Mouse (Mus musculus) heart, embryonic 11.5 days (tissue): ENCODE data around the gene Myh7b. TPM values are rescaled to one million over a fixed set of nuclear protein-coding genes. Genes with fewer than 3 reads are reported as not detected.
A peak's percentile ranks its signal among the peaks of the same experiment; 100 is the strongest.

ENCODE experiments used
- ATAC-seq: fragments of 200-750 bp; cut with Nextera tagmentation; replicated peaks from 2 replicates; pipeline ENCODE4 v1.8.0; 2017; ENCODE audit warnings: moderate library complexity; ENCODE audit not compliant: insufficient number of reproducible peaks, low FRiP score, low TSS enrichment
- H3K27ac ChIP-seq: fragments of 300-500 bp; sonication (generic); 2 replicates; pipeline ENCODE4 v1.5.1; 2014; ENCODE audit warnings: mild to moderate bottlenecking, low read depth, low read length
- H3K27me3 ChIP-seq: fragments of 300-500 bp; sonication (generic); 2 replicates; pipeline ENCODE4 v1.6.1; 2014; ENCODE audit warnings: mild to moderate bottlenecking, low read length, mixed read lengths; ENCODE audit not compliant: control insufficient read depth, insufficient read depth
- H3K36me3 ChIP-seq: fragments of 300-500 bp; sonication (generic); 2 replicates; pipeline ENCODE4 v1.6.1; 2014; ENCODE audit warnings: mild to moderate bottlenecking, low read length, moderate library complexity, mixed read lengths; ENCODE audit not compliant: control insufficient read depth, insufficient read depth
- H3K4me1 ChIP-seq: fragments of 300-500 bp; sonication (generic); 2 replicates; pipeline ENCODE4 v1.6.1; 2014; ENCODE audit warnings: low read length; ENCODE audit not compliant: control insufficient read depth, insufficient read depth
- H3K4me2 ChIP-seq: fragments of 300-500 bp; sonication (generic); 2 replicates; pipeline ENCODE4 v1.6.1; 2014; ENCODE audit warnings: mild to moderate bottlenecking, moderate library complexity
- H3K4me3 ChIP-seq: fragments of 300-500 bp; sonication (generic); 2 replicates; pipeline ENCODE4 v1.5.1; 2014; ENCODE audit warnings: low read depth, low read length
- H3K9ac ChIP-seq: fragments of 300-500 bp; sonication (generic); 2 replicates; pipeline ENCODE4 v1.6.1; 2014; ENCODE audit warnings: mild to moderate bottlenecking, low read depth, low read length, moderate library complexity
- H3K9me3 ChIP-seq: fragments of 300-500 bp; sonication (generic); replicated peaks from 2 replicates; pipeline ENCODE4 v1.6.1; 2016; ENCODE audit warnings: low read length; ENCODE audit not compliant: control insufficient read depth
- WGBS: fragments of 180-500 bp; shearing (Covaris S2); extraction: QIAGEN DNeasy Blood & Tissue Kit; methylation state at CpG from one replicate; pipeline ENCODE4 v1.1.7; 2014; ENCODE audit not compliant: insufficient replicate concordance; 5-methylcytosine and 5-hydroxymethylcytosine counted together
- polyA plus RNA-seq: library from polyadenylated mRNA; unstranded; fragments of >200 nt; fragmentation: Nextera tagmentation; extraction: Ambion mirVana; gene quantifications from 2 replicates; pipeline ENCODE4 v1.2.1, GENCODE M21; 2014

Myh7b gene
- 13.0 and 13.6 TPM in 2 replicates for polyA plus RNA-seq

GRCm38 (mm10) chr2:155610978-155611377 is at the start of gene Myh7b:
TSS of gene Myh7b (plus strand) at chr2:155611212.
- peak within 1 kb of the TSS; percentile 86 for H3K4me2 ChIP-seq
- peaks cover 31% of the 10 kb centered on the region for H3K4me1 ChIP-seq
- peak within 1 kb of the TSS; percentile 49 for H3K4me3 ChIP-seq
- H3K27ac ChIP-seq: peak within 1 kb of the TSS; percentile 74
- 19% methylated on average over 4 of the region's 4 CpGs for WGBS
- H3K9me3 ChIP-seq: no peaks in the 10 kb centered on the region
- H3K9ac ChIP-seq: peak within 1 kb of the TSS; percentile 72
- no peaks in the 10 kb centered on the region for H3K36me3 ChIP-seq
- peak; percentile 29; the same call in 1 of the 2 replicates for ATAC-seq
- H3K27me3 ChIP-seq: no peaks in the 10 kb centered on the region

- no peaks in the 10 kb centered on the region for H3K9me3 ChIP-seq
- H3K27ac ChIP-seq: no peak overlapping the region
- ATAC-seq: no peak
- no peaks in the 10 kb centered on the region for H3K4me1 ChIP-seq
- H3K27me3 ChIP-seq: no peaks in the 10 kb centered on the region
- no peak overlapping the region for H3K4me3 ChIP-seq
- no peaks in the 10 kb centered on the region; the same call in 1 of the 2 replicates for H3K36me3 ChIP-seq
- no peak overlapping the region for H3K4me2 ChIP-seq
- no peak overlapping the region for H3K9ac ChIP-seq
- WGBS: 57% methylated on average over 1 of the region's 1 CpGs
Observed at GRCm38 (mm10) chr2:155562209-155562608, 48.8 kb upstream of the Myh7b start.

- ATAC-seq: no peak
- WGBS: 69% methylated on average over 4 of the region's 4 CpGs
- H3K9ac ChIP-seq: no peak overlapping the region
- no peak overlapping the region for H3K4me3 ChIP-seq
- H3K4me1 ChIP-seq: no peaks in the 10 kb centered on the region
- H3K4me2 ChIP-seq: no peak overlapping the region
- no peak overlapping the region for H3K27ac ChIP-seq
- no peaks in the 10 kb centered on the region; the same call in 1 of the 2 replicates for H3K36me3 ChIP-seq
- H3K27me3 ChIP-seq: no peaks in the 10 kb centered on the region
- no peaks in the 10 kb centered on the region for H3K9me3 ChIP-seq
Observed at GRCm38 (mm10) chr2:155562934-155563333, 48.1 kb upstream of the Myh7b start.

- H3K27me3 ChIP-seq: no peaks in the 10 kb centered on the region
- H3K9ac ChIP-seq: no peak overlapping the region
- H3K27ac ChIP-seq: no peak overlapping the region
- no peaks in the 10 kb centered on the region for H3K4me1 ChIP-seq
- 78% methylated on average over 5 of the region's 5 CpGs for whole genome bisulfite sequencing
- no peaks in the 10 kb centered on the region for H3K9me3 ChIP-seq
- H3K36me3 ChIP-seq: no peaks in the 10 kb centered on the region; the same call in 1 of the 2 replicates
- H3K4me2 ChIP-seq: no peak overlapping the region
- ATAC-seq: no peak
- no peak overlapping the region for H3K4me3 ChIP-seq
Observed at GRCm38 (mm10) chr2:155567751-155568150, 43.3 kb upstream of the Myh7b start.

- WGBS: 55% methylated on average over 3 of the region's 3 CpGs
- H3K27me3 ChIP-seq: no peaks in the 10 kb centered on the region
- H3K4me2 ChIP-seq: no peak overlapping the region
- ATAC-seq: no peak
- H3K27ac ChIP-seq: no peak overlapping the region
- no peaks in the 10 kb centered on the region for H3K9me3 ChIP-seq
- no peak overlapping the region for H3K9ac ChIP-seq
- H3K36me3 ChIP-seq: no peaks in the 10 kb centered on the region; the same call in 1 of the 2 replicates
- H3K4me1 ChIP-seq: no peaks in the 10 kb centered on the region
- no peak overlapping the region for H3K4me3 ChIP-seq
Observed at GRCm38 (mm10) chr2:155569223-155569807, 41.7 kb upstream of the Myh7b start.

- Histone ChIP-seq H3K27ac (no peak overlapping the region), H3K4me3 (no peak overlapping the region), H3K27me3 (no peaks in the 10 kb centered on the region), H3K4me1 (no peaks in the 10 kb centered on the region), H3K9me3 (no peaks in the 10 kb centered on the region), H3K36me3 (0 out of 2 replicates have a peak, but pooled peaks cover 2% of the 10 kb centered on the region), H3K4me2 (no peak overlapping the region), H3K9ac (no peak overlapping the region)
- WGBS: 76% methylated on average over 9 of the region's 9 CpGs
- ATAC-seq: no peak
Observed at GRCm38 (mm10) chr2:155573001-155573400, 38.0 kb upstream of the Myh7b start.

- Histone ChIP-seq H3K36me3 (0 out of 2 replicates have a peak, but pooled peaks cover 2% of the 10 kb centered on the region), H3K4me1 (no peaks in the 10 kb centered on the region), H3K4me2 (no peak overlapping the region), H3K9ac (no peak overlapping the region), H3K4me3 (no peak overlapping the region), H3K27ac (no peak overlapping the region), H3K27me3 (no peaks in the 10 kb centered on the region), H3K9me3 (no peaks in the 10 kb centered on the region)
- ATAC-seq: no peak
- WGBS: 86% methylated on average over 7 of the region's 7 CpGs
Observed at GRCm38 (mm10) chr2:155573996-155574395, 37.0 kb upstream of the Myh7b start.

GRCm38 (mm10) chr2:155574700-155575099 is 36.3 kb upstream of the Myh7b start:
- Histone ChIP-seq H3K4me2 (no peak overlapping the region), H3K4me3 (no peak overlapping the region), H3K9me3 (no peaks in the 10 kb centered on the region), H3K27me3 (no peaks in the 10 kb centered on the region), H3K27ac (no peak overlapping the region), H3K4me1 (no peaks in the 10 kb centered on the region), H3K9ac (no peak overlapping the region), H3K36me3 (0 out of 2 replicates have a peak, but pooled peaks cover 2% of the 10 kb centered on the region)
- no peak for ATAC-seq
- WGBS: 86% methylated on average over 4 of the region's 4 CpGs

GRCm38 (mm10) chr2:155576656-155577055 is 34.4 kb upstream of the Myh7b start:
- Histone ChIP-seq H3K36me3 (0 out of 2 replicates have a peak, but pooled peaks cover 2% of the 10 kb centered on the region), H3K4me2 (no peak overlapping the region), H3K27me3 (no peaks in the 10 kb centered on the region), H3K27ac (no peak overlapping the region), H3K9me3 (no peaks in the 10 kb centered on the region), H3K4me1 (no peaks in the 10 kb centered on the region), H3K9ac (no peak overlapping the region), H3K4me3 (no peak overlapping the region)
- no peak for ATAC-seq
- WGBS: 80% methylated on average over 9 of the region's 9 CpGs
